Mouse (Mus musculus) midbrain, embryonic 11.5 days (tissue): ENCODE measurements around the gene Aqr. TPM values are rescaled to one million over a fixed set of nuclear protein-coding genes. Genes with fewer than 3 reads are reported as not detected.

Experiments used
- ATAC-seq: fragments of 200-750 bp; cut with Nextera tagmentation; 2 replicates; pipeline ENCODE4 v1.8.0; 2017; ENCODE audit warnings: moderate TSS enrichment, moderate library complexity; ENCODE audit not compliant: low FRiP score
- DNase-seq: peaks from one replicate; pipeline ENCODE4 v3.0.0; 2015; ENCODE audit warnings: low spot score; ENCODE audit errors: missing footprints
- H3K27ac ChIP-seq: fragments of 300-500 bp; sonication (generic); 2 replicates; pipeline ENCODE4 v1.5.1; 2014; ENCODE audit warnings: low read depth, low read length
- H3K27me3 ChIP-seq: fragments of 300-500 bp; sonication (generic); 2 replicates; pipeline ENCODE4 v1.6.1; 2014; ENCODE audit warnings: mild to moderate bottlenecking, low read length, moderate library complexity, mixed read lengths; ENCODE audit not compliant: control insufficient read depth, insufficient read depth
- H3K36me3 ChIP-seq: fragments of 300-500 bp; sonication (generic); 2 replicates; pipeline ENCODE4 v1.6.1; 2014; ENCODE audit warnings: mild to moderate bottlenecking, low read length, moderate library complexity, mixed read lengths; ENCODE audit not compliant: control insufficient read depth, insufficient read depth
- H3K4me1 ChIP-seq: fragments of 300-500 bp; sonication (generic); 2 replicates; pipeline ENCODE4 v1.6.1; 2014; ENCODE audit warnings: low read length; ENCODE audit not compliant: control insufficient read depth, insufficient read depth
- H3K4me2 ChIP-seq: fragments of 300-500 bp; sonication (generic); 2 replicates; pipeline ENCODE4 v1.6.1; 2014; ENCODE audit warnings: mild to moderate bottlenecking, moderate library complexity
- H3K4me3 ChIP-seq: fragments of 300-500 bp; sonication (generic); 2 replicates; pipeline ENCODE4 v1.5.1; 2014; ENCODE audit warnings: low read depth, low read length
- H3K9ac ChIP-seq: fragments of 300-500 bp; sonication (generic); 2 replicates; pipeline ENCODE4 v1.6.1; 2014; ENCODE audit warnings: low read length
- H3K9me3 ChIP-seq: fragments of 300-500 bp; sonication (generic); 2 replicates; pipeline ENCODE4 v1.6.1; 2016; ENCODE audit warnings: low read length; ENCODE audit not compliant: control insufficient read depth
- WGBS: fragments of 180-500 bp; shearing (Covaris S2); extraction: QIAGEN DNeasy Blood & Tissue Kit; methylation state at CpG from one replicate; pipeline ENCODE4 v1.1.7; 2014; 5-methylcytosine and 5-hydroxymethylcytosine counted together
- polyA plus RNA-seq: library from polyadenylated mRNA; unstranded; fragments of >200 nt; fragmentation: Nextera tagmentation; extraction: Ambion mirVana; gene quantifications from 2 replicates; pipeline ENCODE4 v1.2.1, GENCODE M21; 2014

Gene Aqr
- polyA plus RNA-seq, 1 experiment from 2014 or later: 65.5 TPM

GRCm38 (mm10) chr2:114099109-114099508 is 87.7 kb downstream of the Aqr start:
- no peak overlapping the region for H3K4me2 ChIP-seq
- H3K4me3 ChIP-seq: no peak overlapping the region
- H3K36me3 ChIP-seq: peaks cover 17% of the 10 kb centered on the region
- no peak for ATAC-seq
- no peaks in the 10 kb centered on the region for H3K4me1 ChIP-seq
- H3K27ac ChIP-seq: no peak overlapping the region
- H3K9ac ChIP-seq: no peak overlapping the region
- WGBS: 95% methylated on average over 5 of the region's 5 CpGs
- no peaks in the 10 kb centered on the region for H3K27me3 ChIP-seq
- no peak for DNase-seq
- H3K9me3 ChIP-seq: no peaks in the 10 kb centered on the region

GRCm38 (mm10) chr2:114097627-114098026 is 89.2 kb downstream of the Aqr start:
- Histone ChIP-seq H3K9ac (no peak overlapping the region), H3K27me3 (no peaks in the 10 kb centered on the region), H3K27ac (no peak overlapping the region), H3K4me1 (no peaks in the 10 kb centered on the region), H3K4me3 (no peak overlapping the region), H3K9me3 (no peaks in the 10 kb centered on the region), H3K36me3 (peaks cover 17% of the 10 kb centered on the region), H3K4me2 (no peak overlapping the region)
- ATAC-seq (no peak), DNase-seq (no peak)
- WGBS: 91% methylated on average over 4 of the region's 4 CpGs

- no peaks in the 10 kb centered on the region for H3K27me3 ChIP-seq
- no peak overlapping the region for H3K4me2 ChIP-seq
- DNase-seq: no peak
- no peak overlapping the region for H3K4me3 ChIP-seq
- H3K9me3 ChIP-seq: no peaks in the 10 kb centered on the region
- ATAC-seq: no peak
- H3K9ac ChIP-seq: no peak overlapping the region
- H3K4me1 ChIP-seq: no peaks in the 10 kb centered on the region
- 96% methylated on average over 1 of the region's 1 CpGs for WGBS
- no peak overlapping the region for H3K27ac ChIP-seq
- peaks cover 17% of the 10 kb centered on the region for H3K36me3 ChIP-seq
Observed at GRCm38 (mm10) chr2:114096570-114096969, 90.3 kb downstream of the Aqr start.

- H3K4me3 ChIP-seq: no peak overlapping the region
- no peak for ATAC-seq
- no peaks in the 10 kb centered on the region for H3K9me3 ChIP-seq
- H3K9ac ChIP-seq: no peak overlapping the region
- 90% methylated on average over 5 of the region's 5 CpGs for WGBS
- H3K4me2 ChIP-seq: no peak overlapping the region
- DNase-seq: no peak
- H3K4me1 ChIP-seq: no peaks in the 10 kb centered on the region
- H3K27me3 ChIP-seq: no peaks in the 10 kb centered on the region
- H3K27ac ChIP-seq: no peak overlapping the region
- peaks cover 8% of the 10 kb centered on the region for H3K36me3 ChIP-seq
Observed at GRCm38 (mm10) chr2:114095348-114095747, 91.5 kb downstream of the Aqr start.

GRCm38 (mm10) chr2:114094696-114095095 is 92.1 kb downstream of the Aqr start:
- no peak overlapping the region for H3K9ac ChIP-seq
- no peaks in the 10 kb centered on the region for H3K27me3 ChIP-seq
- H3K4me2 ChIP-seq: no peak overlapping the region
- 93% methylated on average over 1 of the region's 1 CpGs for WGBS
- ATAC-seq (no peak), DNase-seq (no peak)
- H3K4me1 ChIP-seq: no peaks in the 10 kb centered on the region
- no peak overlapping the region for H3K4me3 ChIP-seq
- no peak overlapping the region for H3K27ac ChIP-seq
- H3K9me3 ChIP-seq: no peaks in the 10 kb centered on the region
- H3K36me3 ChIP-seq: peaks cover 4% of the 10 kb centered on the region

- Histone ChIP-seq H3K27ac (no peak overlapping the region), H3K27me3 (no peaks in the 10 kb centered on the region), H3K9ac (no peak overlapping the region), H3K36me3 (no peaks in the 10 kb centered on the region), H3K4me2 (no peak overlapping the region), H3K9me3 (no peaks in the 10 kb centered on the region), H3K4me3 (no peak overlapping the region), H3K4me1 (no peaks in the 10 kb centered on the region)
- no peak for ATAC-seq
- 89% methylated on average over 9 of the region's 9 CpGs for WGBS
- no peak for DNase-seq
Observed at GRCm38 (mm10) chr2:114093577-114093976, 93.2 kb downstream of the Aqr start.

GRCm38 (mm10) chr2:114089862-114090261 is 97.0 kb downstream of the Aqr start:
- Histone ChIP-seq H3K27me3 (no peaks in the 10 kb centered on the region), H3K4me1 (no peaks in the 10 kb centered on the region), H3K4me3 (no peak overlapping the region), H3K4me2 (no peak overlapping the region), H3K9me3 (no peaks in the 10 kb centered on the region), H3K36me3 (no peaks in the 10 kb centered on the region), H3K9ac (no peak overlapping the region), H3K27ac (no peak overlapping the region)
- no peak for ATAC-seq
- WGBS: 92% methylated on average over 3 of the region's 3 CpGs
- DNase-seq: no peak

- Histone ChIP-seq H3K4me2 (no peak overlapping the region), H3K4me1 (no peaks in the 10 kb centered on the region), H3K27ac (no peak overlapping the region), H3K4me3 (no peak overlapping the region), H3K9me3 (no peaks in the 10 kb centered on the region), H3K36me3 (no peaks in the 10 kb centered on the region), H3K9ac (no peak overlapping the region), H3K27me3 (no peaks in the 10 kb centered on the region)
- no peak for ATAC-seq
- WGBS: 54% methylated on average over 1 of the region's 1 CpGs
- no peak for DNase-seq
Observed at GRCm38 (mm10) chr2:114087271-114087670, 99.6 kb downstream of the Aqr start.

GRCm38 (mm10) chr2:114071876-114072275 is 114.9 kb downstream of the Aqr start:
- DNase-seq: no peak

GRCm38 (mm10) chr2:114066226-114066625 is 120.6 kb downstream of the Aqr start:
- ATAC-seq: no peak

More at GRCm38 (mm10) chr2:114071876-114072275, 114.9 kb downstream of the Aqr start:
- H3K4me2 ChIP-seq: no peak overlapping the region
- H3K27ac ChIP-seq: no peak overlapping the region
- H3K9ac ChIP-seq: no peak overlapping the region
- H3K27me3 ChIP-seq: no peaks in the 10 kb centered on the region
- H3K4me3 ChIP-seq: no peak overlapping the region
- H3K36me3 ChIP-seq: no peaks in the 10 kb centered on the region
- no peak for ATAC-seq
- WGBS: 92% methylated on average over 2 of the region's 2 CpGs
- no peaks in the 10 kb centered on the region for H3K4me1 ChIP-seq
- no peaks in the 10 kb centered on the region for H3K9me3 ChIP-seq

More at GRCm38 (mm10) chr2:114066226-114066625, 120.6 kb downstream of the Aqr start:
- Histone ChIP-seq H3K27ac (no peak overlapping the region), H3K4me2 (no peak overlapping the region), H3K4me3 (no peak overlapping the region), H3K4me1 (no peaks in the 10 kb centered on the region), H3K9ac (no peak overlapping the region), H3K36me3 (no peaks in the 10 kb centered on the region), H3K9me3 (no peaks in the 10 kb centered on the region), H3K27me3 (no peaks in the 10 kb centered on the region)
- WGBS: 84% methylated on average over 3 of the region's 3 CpGs
- no peak for DNase-seq
